Mouse (Mus musculus): Measurements from ENCODE around the gene Fam102b. TPM values are rescaled to one million over a fixed set of nuclear protein-coding genes. Genes with fewer than 3 reads are reported as not detected.
A peak's percentile ranks its signal among the peaks of the same experiment; 100 is the strongest.

Gene Fam102b
- polyA plus RNA-seq (2017; shearing (Covaris generic)): 1 to 10 TPM in 2 of 3 experiments, under 1 TPM in 1; 0.82 to 4.4 (median 2.2) TPM

- ATAC-seq: peak; percentile 90
Observed at GRCm38 (mm10) chr3:109027515-109027987, at the start of gene Fam102b. Gene Fam102b (minus strand): TSS chr3:109027607.

GRCm38 (mm10) chr3:109062989-109063388 is 35.6 kb upstream of the Fam102b start:
- peak; percentile 87 for ATAC-seq

- ATAC-seq: no peak
Observed at GRCm38 (mm10) chr3:109062391-109062790, 35.0 kb upstream of the Fam102b start.

GRCm38 (mm10) chr3:109059903-109060302 is 32.5 kb upstream of the Fam102b start:
- ATAC-seq: no peak

GRCm38 (mm10) chr3:109051946-109052331 is 24.5 kb upstream of the Fam102b start:
- ATAC-seq: no peak

DNA sequence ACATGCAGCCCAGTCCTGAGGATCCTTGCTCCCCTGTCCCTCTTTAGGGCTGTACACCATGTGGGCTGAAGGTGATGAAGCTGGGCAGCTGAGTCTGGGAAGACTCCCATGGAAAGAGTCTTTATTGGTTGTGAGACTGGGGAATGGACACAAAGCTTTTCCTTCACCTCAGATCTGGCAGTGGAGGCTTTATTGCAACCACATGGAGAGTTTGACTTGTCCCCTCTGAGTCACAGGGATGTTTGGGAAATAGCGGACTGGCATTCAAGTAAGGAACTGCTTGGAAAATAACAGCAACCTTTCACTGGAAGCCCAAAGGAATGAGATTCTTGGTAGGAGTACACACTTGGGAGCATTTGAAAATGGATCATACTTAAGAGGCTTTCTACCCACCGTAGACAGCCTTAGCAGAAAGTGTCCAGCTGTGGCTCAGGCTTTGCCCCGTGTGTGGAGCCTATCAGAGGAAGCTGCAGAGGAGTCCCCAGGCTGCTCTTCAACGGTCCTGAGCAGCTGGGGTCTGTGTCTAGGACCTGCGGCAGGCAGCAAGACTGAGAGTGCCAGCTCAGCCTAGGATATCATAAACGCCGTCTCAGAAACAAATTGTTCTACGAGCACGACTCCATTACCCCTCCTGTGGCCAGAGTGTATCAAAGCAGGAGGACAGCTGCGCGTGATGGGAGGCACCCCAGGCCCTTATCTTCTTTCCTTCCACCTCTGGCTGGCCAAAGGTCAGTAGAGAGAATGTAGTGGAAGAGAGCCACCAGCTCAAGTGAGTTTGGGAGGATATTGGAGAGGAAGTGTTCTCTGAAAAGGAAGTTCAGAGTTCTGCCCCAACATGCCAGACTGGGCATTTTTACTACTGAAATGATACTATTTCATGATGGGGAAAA is 23.9 kb upstream of the Fam102b start:
- ATAC-seq: no peak

DNA sequence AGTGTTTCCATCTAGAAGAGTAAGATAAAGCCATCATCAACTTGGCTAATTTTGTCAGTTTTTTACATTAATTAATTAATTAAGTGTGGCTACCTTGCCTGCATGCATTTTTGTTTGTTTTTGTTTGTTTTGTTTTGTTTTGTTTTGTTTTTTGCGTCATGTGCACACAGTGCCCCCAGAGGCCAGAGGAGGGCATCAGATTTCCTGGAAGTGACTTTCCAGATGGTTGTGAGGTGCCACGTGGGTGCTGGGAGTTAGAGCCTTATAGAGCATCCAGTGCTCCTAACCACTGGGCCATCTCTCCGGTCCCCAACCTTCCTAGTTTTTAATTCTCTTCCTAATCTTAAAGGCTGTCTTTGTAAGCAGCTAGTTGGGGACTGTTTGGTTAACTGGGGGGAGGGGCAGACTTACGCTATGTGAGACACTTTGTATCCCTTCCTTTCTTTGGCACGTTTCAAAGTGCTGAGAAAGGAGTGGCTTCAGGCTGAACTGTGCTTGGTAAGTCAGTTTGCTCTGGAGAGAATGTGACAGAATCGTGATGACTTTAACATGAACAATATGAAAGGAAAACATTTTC is 20.4 kb upstream of the Fam102b start:
- ATAC-seq: no peak

DNA sequence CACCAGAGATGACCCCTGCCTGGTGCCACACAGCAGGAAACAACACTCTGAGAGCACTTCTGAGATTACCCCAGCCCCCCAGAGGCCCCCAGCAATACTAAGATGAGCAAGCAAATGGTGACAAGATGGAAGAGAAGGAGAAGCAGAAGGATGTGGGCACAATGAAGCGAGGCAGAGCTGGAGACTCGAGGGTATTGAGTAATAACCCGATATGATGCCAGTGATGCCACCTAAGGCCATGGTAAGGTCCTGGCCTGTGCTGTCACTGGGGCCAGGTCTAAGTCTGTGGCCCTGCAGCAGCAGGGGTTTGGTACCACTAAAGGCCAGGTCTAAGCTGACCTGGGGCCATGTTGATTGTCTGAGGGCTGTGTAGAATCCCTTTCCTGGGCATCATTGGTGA is 19.0 kb upstream of the Fam102b start:
- ATAC-seq: no peak

DNA sequence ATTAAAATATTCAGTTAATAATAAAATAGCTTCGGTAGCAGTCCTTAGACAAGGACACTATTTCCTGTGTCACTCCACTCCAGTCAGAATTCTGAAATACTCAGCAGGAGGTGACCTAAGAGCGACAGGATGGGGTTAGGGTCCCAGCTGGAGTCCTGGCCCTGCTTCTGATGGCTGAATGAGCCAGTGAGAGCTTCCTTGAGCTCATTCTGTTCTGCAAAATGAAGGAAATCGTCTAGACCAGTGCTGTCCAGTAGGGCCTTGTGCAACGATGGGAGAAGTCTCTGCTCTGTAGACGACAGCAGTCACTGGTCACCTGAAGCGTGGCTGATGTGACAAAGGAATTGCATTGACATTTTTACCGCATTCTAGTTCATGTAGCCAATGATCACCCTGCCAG is 16.0 kb upstream of the Fam102b start:
- ATAC-seq: no peak

- ATAC-seq: no peak
Observed at GRCm38 (mm10) chr3:109040908-109041307, 13.5 kb upstream of the Fam102b start.

DNA sequence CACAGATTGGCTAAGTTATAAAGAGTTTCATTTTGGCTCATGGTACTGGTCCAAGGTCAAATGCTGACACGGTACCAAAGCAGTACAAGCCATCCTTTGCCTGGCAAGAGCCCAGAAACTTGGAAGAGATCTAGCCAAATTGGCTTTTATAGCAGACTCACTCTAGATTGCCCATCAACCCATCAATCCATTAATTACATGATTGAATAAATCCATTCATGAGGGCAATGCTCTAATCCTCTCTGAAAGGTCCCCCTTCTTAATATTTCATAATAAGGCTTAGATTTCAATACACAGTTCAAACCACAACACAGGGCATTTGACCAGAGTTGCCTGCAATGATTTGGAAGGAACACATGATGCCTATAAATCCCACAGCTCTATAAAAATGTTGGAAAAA is 7.0 kb upstream of the Fam102b start:
- ATAC-seq: no peak

GRCm38 (mm10) chr3:109032306-109032705 is 4.9 kb upstream of the Fam102b start:
- no peak for ATAC-seq

DNA sequence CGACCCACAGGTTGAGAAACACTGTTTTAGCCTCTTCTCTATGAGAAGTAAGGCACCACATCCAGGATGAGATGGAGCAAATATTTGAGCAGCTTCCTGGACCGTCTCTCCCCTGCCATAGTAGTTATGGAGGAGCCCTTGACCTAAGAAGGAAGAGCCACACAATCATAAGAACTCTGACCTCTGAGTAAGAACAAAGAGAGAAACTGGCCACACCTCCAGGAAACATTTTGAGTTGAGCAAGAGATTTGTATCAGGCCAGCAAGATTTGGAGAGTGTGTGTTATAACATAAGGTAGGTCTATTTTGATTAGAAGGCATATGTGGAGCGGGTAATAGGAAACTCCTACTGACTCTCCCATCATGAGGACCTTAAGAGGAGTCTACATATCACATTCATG is 4.2 kb upstream of the Fam102b start:
- no peak for ATAC-seq

GRCm38 (mm10) chr3:109030817-109031216 is 3.4 kb upstream of the Fam102b start:
- no peak for ATAC-seq

GRCm38 (mm10) chr3:109029661-109030060 is 2.3 kb upstream of the Fam102b start:
- ATAC-seq: no peak

GRCm38 (mm10) chr3:109026991-109027470 is 376 bp downstream of the Fam102b start:
- peak; percentile 32 for ATAC-seq

- ATAC-seq: no peak
Observed at GRCm38 (mm10) chr3:109026462-109026990, 881 bp downstream of the Fam102b start.

DNA sequence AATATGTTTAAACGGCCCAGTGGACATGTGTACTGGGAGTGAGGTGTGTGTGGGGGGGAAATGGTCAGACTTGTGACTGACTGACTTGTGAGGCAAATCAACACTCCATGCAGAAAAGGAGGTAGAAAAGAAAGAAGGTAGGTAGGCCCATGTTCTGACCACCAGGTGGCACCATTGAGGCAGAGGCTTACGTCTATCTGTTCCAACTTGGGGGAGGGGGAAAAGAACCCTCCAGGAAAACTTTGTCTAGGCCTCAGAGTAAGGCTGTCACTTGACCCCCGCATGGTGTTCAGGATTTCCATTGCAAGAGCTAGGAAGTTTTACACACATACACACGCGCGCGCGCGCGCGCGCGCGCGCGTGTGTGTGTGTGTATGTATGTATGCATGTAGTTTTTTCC is 1.8 kb downstream of the Fam102b start:
- peak; percentile 31 for ATAC-seq

DNA sequence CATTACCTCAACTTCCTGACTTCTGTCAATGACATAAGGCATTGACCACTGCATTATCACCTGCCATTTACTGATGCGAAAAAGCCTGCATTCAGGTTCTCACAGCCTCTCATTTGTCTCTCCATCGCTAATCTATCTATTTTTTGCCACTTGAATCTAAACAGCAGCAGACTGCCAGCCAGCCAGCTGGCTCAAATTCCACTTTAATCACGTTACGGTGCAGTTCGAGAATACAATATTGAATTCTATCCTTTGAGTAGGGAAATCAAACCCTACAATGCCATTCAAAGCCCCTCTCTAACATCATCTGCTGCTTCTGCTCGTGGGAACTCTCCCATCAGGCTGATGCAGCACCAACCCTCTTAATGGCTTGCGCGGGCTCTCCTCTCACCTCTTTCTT is 4.3 kb downstream of the Fam102b start:
- ATAC-seq: no peak

- no peak for ATAC-seq
Observed at GRCm38 (mm10) chr3:109021720-109022516, 5.5 kb downstream of the Fam102b start.

DNA sequence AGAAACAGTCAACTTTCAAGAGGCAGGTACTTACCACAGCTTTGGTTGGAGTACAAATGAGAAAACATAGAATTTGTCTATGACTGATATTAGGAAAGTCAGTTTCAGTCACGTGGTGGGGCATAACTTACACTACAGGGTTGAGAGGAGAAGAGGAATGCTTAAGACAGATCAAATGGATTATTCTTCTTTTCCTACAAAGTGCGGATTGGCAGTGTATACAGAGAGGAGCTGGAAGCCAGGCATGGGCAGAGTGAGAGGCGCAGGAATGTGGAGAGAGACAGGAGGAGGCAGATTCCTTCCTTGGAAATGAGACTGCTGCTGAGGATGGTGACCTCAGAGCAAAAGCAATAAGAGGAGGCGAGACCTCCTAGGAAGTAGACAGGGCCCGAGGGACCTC is 9.1 kb downstream of the Fam102b start:
- no peak for ATAC-seq

- ATAC-seq: no peak
Observed at GRCm38 (mm10) chr3:109012595-109012994, 14.8 kb downstream of the Fam102b start.

Data from inflammation-experienced regulatory T-cells, adult 6 months (primary cell).